Mouse (Mus musculus): ENCODE data around the gene Lpar1.

DNA sequence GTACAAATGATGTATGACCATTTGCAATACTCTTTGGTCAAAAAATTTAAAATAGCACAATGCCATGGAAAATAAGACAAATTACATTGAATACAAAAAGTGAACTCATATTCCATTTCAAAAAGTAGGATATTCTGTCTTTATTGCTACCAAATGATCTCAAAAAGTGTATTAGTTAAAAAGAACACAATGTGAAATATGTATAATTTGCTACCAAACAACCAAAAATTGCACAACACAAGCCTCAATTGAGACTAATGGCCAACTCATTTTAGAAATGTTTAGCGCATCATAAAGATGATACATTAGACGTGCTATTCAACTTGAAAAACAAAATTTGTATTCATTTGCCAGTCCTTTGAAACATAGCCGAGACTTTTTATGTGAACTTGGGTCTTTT is 104.9 kb downstream of the Lpar1 start:
- TF ChIP-seq CTCF (IDR thresholded peaks at IDR 0.05; ENCODE audit: borderline replicate concordance, insufficient read depth, low read depth, low read length) (no peak), POLR2A (IDR thresholded peaks at IDR 0.05; ENCODE audit: borderline replicate concordance, insufficient read depth, low read length) (no peak)

All from cerebellum, adult 2 months (tissue).